In the genomic region with DNA sequence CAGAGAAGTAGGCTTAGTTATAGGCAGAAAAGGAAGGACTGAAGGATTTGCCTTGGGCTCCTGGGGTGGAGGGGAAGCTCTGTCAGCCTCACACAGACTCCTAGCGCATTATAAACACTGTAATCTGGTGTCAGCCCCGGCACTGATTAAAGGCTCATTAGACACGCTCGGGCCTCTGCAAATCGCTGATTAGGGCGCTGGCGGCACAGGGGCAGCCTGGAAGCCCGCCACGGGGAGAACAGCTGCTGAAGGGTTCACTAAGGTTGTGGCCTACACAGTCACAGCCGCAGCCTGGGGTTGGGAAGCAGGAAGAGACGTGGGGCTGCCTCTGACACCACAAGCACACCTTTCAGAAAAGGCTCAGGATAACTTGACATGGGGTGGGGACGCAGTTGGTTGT, we compare ENCODE assay signal across 10 mouse cellular contexts. TPM values are rescaled to one million over a fixed set of nuclear protein-coding genes. Genes with fewer than 3 reads are reported as not detected.
DNase-seq lines count a peak whose midpoint lies in the region; ATAC-seq and TF ChIP-seq lines count a peak whose summit lies in the region.
"Had no signal": no experiment of that assay in that cellular context is flagged by ENCODE, and none has a peak within 500 bp of the region (broad histone marks: within the 10 kb centered on the region; RNA-seq: fewer than 3 reads in every experiment).

No protein-coding gene starts in this region.

- no peak overlapping the region; the same call in 1 of the 2 replicates for H3K4me3 ChIP-seq in gastrocnemius, adult 2 months
- no peak overlapping the region for H3K4me3 ChIP-seq in intestine, embryonic 16.5 days (ENCODE audit: low read length)
- H3K4me3 ChIP-seq in liver, embryonic 16.5 days (ENCODE audit: low read depth, low read length), result no peak overlapping the region

- no peaks in the 10 kb centered on the region for H3K9me3 ChIP-seq in intestine, embryonic 16.5 days (ENCODE audit: control insufficient read depth, low read length)
- H3K9me3 ChIP-seq in liver, embryonic 16.5 days (replicated peaks; ENCODE audit: control insufficient read depth, low read length), result no peaks in the 10 kb centered on the region

- peak; percentile 10 for ATAC-seq in intestine, embryonic 16.5 days
- ATAC-seq in liver, embryonic 16.5 days (ENCODE audit: low read depth), result peak; percentile 22; the same call in 1 of the 2 replicates

- H3K9ac ChIP-seq in intestine, embryonic 16.5 days (ENCODE audit: low read depth, low read length), result peak overlapping the region; percentile 23
- no peak overlapping the region for H3K9ac ChIP-seq in liver, embryonic 16.5 days (ENCODE audit: low read depth, low read length)

- H3K4me1 ChIP-seq in intestine, embryonic 16.5 days (ENCODE audit: control insufficient read depth, insufficient read depth, low read length), result peaks cover 54% of the 10 kb centered on the region
- H3K4me1 ChIP-seq in liver, embryonic 16.5 days (ENCODE audit: control insufficient read depth, low read depth, low read length), result peaks cover 14% of the 10 kb centered on the region

- WGBS in intestine, embryonic 16.5 days, result 23% methylated on average over 12 of the region's 12 CpGs
- WGBS in liver, embryonic 16.5 days (ENCODE audit: insufficient replicate concordance), result 14% methylated on average over 12 of the region's 12 CpGs

- no peak for TF ChIP-seq CTCF in gastrocnemius, adult 2 months (IDR thresholded peaks at IDR 0.05)

- peaks cover 5% of the 10 kb centered on the region for H3K36me3 ChIP-seq in intestine, embryonic 16.5 days (ENCODE audit: control insufficient read depth, insufficient read depth, low read length)
- no peaks in the 10 kb centered on the region for H3K36me3 ChIP-seq in liver, embryonic 16.5 days (ENCODE audit: control insufficient read depth, insufficient read depth)

- H3K27ac ChIP-seq in gastrocnemius, adult 2 months, result peak overlapping the region; percentile 82
- H3K27ac ChIP-seq in intestine, embryonic 16.5 days (ENCODE audit: low read length), result peak overlapping the region; percentile 53
- H3K27ac ChIP-seq in liver, embryonic 16.5 days (ENCODE audit: low read length), result no peak overlapping the region

- intact Hi-C loops in heart, postnatal 25 days (cut with DNase I), result no loop called here
- intact Hi-C loops in gastrocnemius, adult 2 months (cut with DNase I), result no loop called here

- H3K27me3 ChIP-seq in intestine, embryonic 16.5 days (replicated peaks; ENCODE audit: control insufficient read depth, insufficient read depth, low read length), result no peaks in the 10 kb centered on the region
- H3K27me3 ChIP-seq in liver, embryonic 16.5 days (ENCODE audit: control insufficient read depth, insufficient read depth, low read depth, low read length), result peaks cover 6% of the 10 kb centered on the region; the same call in 1 of the 2 replicates

- H3K4me2 ChIP-seq in intestine, embryonic 16.5 days (ENCODE audit: low read depth, low read length), result peak overlapping the region; percentile 19; the same call in 1 of the 2 replicates
- H3K4me2 ChIP-seq in liver, embryonic 16.5 days (ENCODE audit: low read depth, low read length), result no peak overlapping the region

- peak; percentile 97 for DNase-seq in heart, adult 11 months
- DNase-seq in heart, postnatal 25 days (ENCODE audit: low spot score), result no peak
- peak; percentile 91 for DNase-seq in gastrocnemius, adult 2 months
- no peak for DNase-seq in spleen, adult 12 weeks (ENCODE audit: low spot score)
- no peak for DNase-seq in thymus, postnatal 10 days (ENCODE audit: low spot score in 2 of 2)
- no peak for DNase-seq in spleen, adult 18-20 months

RNA-seq across cellular contexts. Expression of a gene that starts 11.6 kb away (rescaled TPM):
- total RNA-seq in heart, postnatal 25 days (2021), result 10 to 100 TPM; 23.2 to 31.5 TPM
- 10 to 100 TPM; 10.2 to 14.5 TPM for total RNA-seq in gastrocnemius, adult 2 months (2021)
- polyA plus RNA-seq in intestine, embryonic 16.5 days (2015; fragmentation: Nextera tagmentation; extraction: Ambion mirVana), result 31.2 and 31.9 TPM in 2 replicates
- 2.3 and 3.2 TPM in 2 replicates for polyA plus RNA-seq in liver, embryonic 16.5 days (2015; fragmentation: Nextera tagmentation; extraction: Ambion mirVana)

RNA-seq across cellular contexts. Expression of a gene that starts 24.3 kb away (rescaled TPM):
- total RNA-seq in heart, postnatal 25 days (2021), result not detected
- total RNA-seq in gastrocnemius, adult 2 months (2021), result not detected
- polyA plus RNA-seq in intestine, embryonic 16.5 days (2015; fragmentation: Nextera tagmentation; extraction: Ambion mirVana), result not detected in 2 replicates
- polyA plus RNA-seq in liver, embryonic 16.5 days (2015; fragmentation: Nextera tagmentation; extraction: Ambion mirVana), result not detected in 2 replicates
- polyA plus RNA-seq: C2C12; testis, adult 2 months had no signal

RNA-seq across cellular contexts. Expression of a gene that starts 34.0 kb away (rescaled TPM):
- 10 to 100 TPM; 11.7 to 14.5 TPM for total RNA-seq in heart, postnatal 25 days (2021)
- total RNA-seq in gastrocnemius, adult 2 months (2021), result 10 to 100 TPM; 26.9 to 30.8 TPM
- polyA plus RNA-seq in intestine, embryonic 16.5 days (2015; fragmentation: Nextera tagmentation; extraction: Ambion mirVana), result 10.4 and 11.0 TPM in 2 replicates
- polyA plus RNA-seq in liver, embryonic 16.5 days (2015; fragmentation: Nextera tagmentation; extraction: Ambion mirVana), result 2.0 and 2.1 TPM in 2 replicates

Comparison
In these comparisons a context has a peak if more than half of its experiments do, and no peak if none do; other contexts are left out.
1. DNase-seq: peak in heart, adult 11 months (single experiment) and gastrocnemius, adult 2 months (single experiment); none in heart, postnatal 25 days (single experiment), spleen, adult 12 weeks (single experiment), thymus, postnatal 10 days (0 of 2) and spleen, adult 18-20 months (0 of 2).